Mouse (Mus musculus) erythroblast, embryonic 14.5 days (primary cell): ENCODE data around the gene Ttc30b. TPM values are rescaled to one million over a fixed set of nuclear protein-coding genes. Genes with fewer than 3 reads are reported as not detected.
"Not testable (repeated sequence)": the region's sequence is repeated elsewhere in the genome, so short reads cannot be mapped to it uniquely, and the experiment has no call there.

ENCODE experiments used
- H3K27me3 ChIP-seq: 2 replicates; pipeline ENCODE4 v1.6.1; 2012; ENCODE audit warnings: inconsistent platforms; ENCODE audit not compliant: control insufficient read depth
- H3K36me3 ChIP-seq: 2 replicates; pipeline ENCODE4 v1.6.1; 2012; ENCODE audit warnings: mild to moderate bottlenecking, inconsistent platforms; ENCODE audit not compliant: control insufficient read depth
- H3K4me1 ChIP-seq: 2 replicates; pipeline ENCODE4 v1.6.1; 2012; ENCODE audit warnings: inconsistent platforms; ENCODE audit not compliant: control insufficient read depth
- H3K4me3 ChIP-seq: replicated peaks from 2 replicates; pipeline ENCODE3; 2012; ENCODE audit warnings: moderate library complexity, mild to moderate bottlenecking, inconsistent platforms
- H3K9me3 ChIP-seq: 2 replicates; pipeline ENCODE4 v1.6.1; 2012; ENCODE audit warnings: low read length, inconsistent platforms, mixed read lengths; ENCODE audit not compliant: control insufficient read depth
- GATA1 ChIP-seq: IDR thresholded peaks from 2 replicates; pipeline ENCODE4 v1.6.1; 2012; ENCODE audit warnings: low read length, inconsistent platforms, mixed read lengths
- TAL1 ChIP-seq: IDR thresholded peaks from 3 replicates; pipeline ENCODE4 v1.6.1; 2012; ENCODE audit warnings: low read length, inconsistent platforms, mixed read lengths
- polyA plus RNA-seq: library from polyadenylated mRNA; stranded (reverse); fragments of >175 nt; gene quantifications from 2 replicates; pipeline ENCODE4 v1.2.3, GENCODE M21; 2012

Gene Ttc30b
- polyA plus RNA-seq, 1 experiment = not detected

GRCm38 (mm10) chr2:75953320-75953719 lies 14.9 kb upstream of the Ttc30b start:
- Histone ChIP-seq H3K4me3 (no peak overlapping the region), H3K36me3 (no peaks in the 10 kb centered on the region), H3K9me3 (no peaks in the 10 kb centered on the region), H3K27me3 (no peaks in the 10 kb centered on the region), H3K4me1 (no peaks in the 10 kb centered on the region)
- TF ChIP-seq GATA1 (no peak), TAL1 (no peak)

GRCm38 (mm10) chr2:75950685-75951084 lies 12.3 kb upstream of the Ttc30b start:
- H3K27me3 ChIP-seq = no peaks in the 10 kb centered on the region
- no peak overlapping the region for H3K4me3 ChIP-seq
- H3K4me1 ChIP-seq = no peaks in the 10 kb centered on the region
- TF ChIP-seq TAL1 (no peak), GATA1 (no peak)
- H3K9me3 ChIP-seq = no peaks in the 10 kb centered on the region
- no peaks in the 10 kb centered on the region for H3K36me3 ChIP-seq

- not testable (repeated sequence) for H3K36me3 ChIP-seq, H3K9me3 ChIP-seq, H3K27me3 ChIP-seq
- peaks cover 14% of the 10 kb centered on the region for H3K4me1 ChIP-seq
- peak overlapping the region; percentile 52 for H3K4me3 ChIP-seq
These were observed 767 bp downstream of the Ttc30b start for GRCm38 (mm10) chr2:75937520-75938116.

- not testable (repeated sequence) for H3K36me3 ChIP-seq, H3K27me3 ChIP-seq, H3K9me3 ChIP-seq, H3K4me3 ChIP-seq
- H3K4me1 ChIP-seq = peaks cover 14% of the 10 kb centered on the region
These were observed 1.7 kb downstream of the Ttc30b start for GRCm38 (mm10) chr2:75936685-75937084.

- no peak for TF ChIP-seq TAL1
- no peak for TF ChIP-seq GATA1
- Histone ChIP-seq H3K9me3 (no peaks in the 10 kb centered on the region), H3K4me1 (peaks cover 8% of the 10 kb centered on the region), H3K4me3 (no peak overlapping the region), H3K36me3 (peaks cover 15% of the 10 kb centered on the region), H3K27me3 (no peaks in the 10 kb centered on the region)
These were observed 4.8 kb downstream of the Ttc30b start for GRCm38 (mm10) chr2:75933541-75933940.

GRCm38 (mm10) chr2:75930941-75931340 lies 7.4 kb downstream of the Ttc30b start:
- Histone ChIP-seq H3K36me3 (peaks cover 27% of the 10 kb centered on the region), H3K9me3 (no peaks in the 10 kb centered on the region), H3K4me1 (no peaks in the 10 kb centered on the region), H3K4me3 (no peak overlapping the region), H3K27me3 (no peaks in the 10 kb centered on the region)
- no peak for TF ChIP-seq GATA1
- no peak for TF ChIP-seq TAL1

- Histone ChIP-seq H3K9me3 (no peaks in the 10 kb centered on the region), H3K27me3 (no peaks in the 10 kb centered on the region), H3K4me3 (no peak overlapping the region), H3K4me1 (no peaks in the 10 kb centered on the region), H3K36me3 (peaks cover 32% of the 10 kb centered on the region)
- TF ChIP-seq GATA1 (no peak), TAL1 (no peak)
These were observed 8.5 kb downstream of the Ttc30b start for GRCm38 (mm10) chr2:75929786-75930444.

- no peaks in the 10 kb centered on the region for H3K27me3 ChIP-seq
- H3K36me3 ChIP-seq = peaks cover 34% of the 10 kb centered on the region
- no peak for TF ChIP-seq TAL1
- TF ChIP-seq GATA1 = no peak
- H3K4me3 ChIP-seq = no peak overlapping the region
- H3K4me1 ChIP-seq = no peaks in the 10 kb centered on the region
- H3K9me3 ChIP-seq = no peaks in the 10 kb centered on the region
These were observed 9.2 kb downstream of the Ttc30b start for GRCm38 (mm10) chr2:75929141-75929540.

GRCm38 (mm10) chr2:75928011-75928410 lies 10.4 kb downstream of the Ttc30b start:
- Histone ChIP-seq H3K4me1 (no peaks in the 10 kb centered on the region), H3K36me3 (peaks cover 41% of the 10 kb centered on the region), H3K4me3 (no peak overlapping the region), H3K9me3 (no peaks in the 10 kb centered on the region), H3K27me3 (no peaks in the 10 kb centered on the region)
- no peak for TF ChIP-seq TAL1
- TF ChIP-seq GATA1 = no peak

- peaks cover 44% of the 10 kb centered on the region for H3K36me3 ChIP-seq
- no peaks in the 10 kb centered on the region for H3K4me1 ChIP-seq
- no peak for TF ChIP-seq TAL1
- TF ChIP-seq GATA1 = no peak
- H3K9me3 ChIP-seq = no peaks in the 10 kb centered on the region
- no peak overlapping the region for H3K4me3 ChIP-seq
- H3K27me3 ChIP-seq = no peaks in the 10 kb centered on the region
These were observed 12.3 kb downstream of the Ttc30b start for GRCm38 (mm10) chr2:75926061-75926460.
